Mouse (Mus musculus): ENCODE data around the gene Vamp8.

Vamp8 gene

DNA sequence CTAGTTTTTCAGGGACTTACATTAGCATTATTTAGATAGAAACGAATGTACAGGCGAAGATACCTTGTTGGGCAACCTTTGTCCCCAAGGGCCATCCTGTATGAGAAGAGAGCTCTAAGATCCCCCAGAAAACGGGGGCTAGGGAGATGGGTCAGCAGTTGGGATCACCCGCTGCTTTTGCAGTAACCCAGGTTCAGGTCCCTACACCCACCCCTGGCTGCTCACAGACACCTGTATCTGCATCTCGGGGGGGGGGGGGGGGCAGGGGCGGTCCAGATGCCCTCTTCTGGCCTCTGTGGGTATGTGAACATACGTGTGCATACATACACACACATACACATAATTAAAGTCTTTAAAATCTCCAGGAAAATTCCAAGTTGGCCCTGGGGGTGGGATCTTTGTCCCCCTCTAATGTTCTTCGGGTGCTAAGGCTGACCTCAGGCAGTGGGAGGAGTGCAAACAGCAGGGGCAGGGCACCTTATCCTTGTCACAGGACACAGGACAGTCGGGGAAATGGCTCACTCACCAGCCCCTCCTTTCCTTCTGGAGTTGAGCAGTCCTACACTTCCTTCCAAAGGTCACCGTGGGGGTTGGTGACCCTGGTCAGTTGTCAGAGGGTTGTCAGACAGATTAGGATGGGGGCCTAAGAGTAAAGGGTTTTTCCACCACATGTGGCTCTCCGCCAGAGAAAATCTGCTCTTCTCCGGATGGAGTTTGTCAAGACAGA, 455 bp upstream of the Vamp8 start:
- H3K27me3 ChIP-seq (ENCODE audit: insufficient read depth, low read length): peaks cover 21% of the 10 kb centered on the region
- no peaks in the 10 kb centered on the region for H3K9me3 ChIP-seq (ENCODE audit: low read length)
- peak overlapping the region; percentile 76 for H3K4me3 ChIP-seq (replicated peaks; ENCODE audit: low read length)
- no peaks in the 10 kb centered on the region for H3K36me3 ChIP-seq (ENCODE audit: insufficient read depth, low read length)
- TF ChIP-seq NANOG (IDR thresholded peaks at IDR 0.05; ENCODE audit: borderline replicate concordance, low read length): no peak
- H3K4me1 ChIP-seq (replicated peaks; ENCODE audit: low read depth, low read length): peaks cover 24% of the 10 kb centered on the region

DNA sequence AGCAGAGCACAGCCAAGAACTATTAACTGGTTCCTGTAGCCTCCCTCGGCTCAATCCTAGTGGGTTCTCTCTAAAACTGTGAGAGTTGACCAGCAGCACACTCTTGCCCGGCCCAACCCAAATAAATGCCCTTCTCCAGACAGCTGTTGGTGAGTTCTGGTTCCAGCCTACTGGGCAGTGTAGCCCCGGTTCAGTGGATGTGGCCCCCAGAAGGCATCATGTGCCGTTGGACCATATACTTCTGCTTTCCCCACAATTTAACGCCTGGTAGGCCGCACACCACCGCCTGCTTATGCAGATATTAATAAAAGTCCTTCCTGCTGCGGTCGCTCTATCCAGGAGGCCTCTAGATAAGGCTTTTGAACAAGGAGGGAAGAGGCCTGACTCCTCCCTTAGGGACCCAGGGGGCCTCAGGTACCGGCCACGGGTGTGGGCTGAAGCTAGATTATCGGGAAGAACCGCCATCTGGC, 997 bp downstream of the Vamp8 start:
- Histone ChIP-seq H3K4me3 (replicated peaks; ENCODE audit: low read length) (peak overlapping the region; percentile 76), H3K36me3 (ENCODE audit: insufficient read depth, low read length) (no peaks in the 10 kb centered on the region), H3K9me3 (ENCODE audit: low read length) (no peaks in the 10 kb centered on the region), H3K4me1 (replicated peaks; ENCODE audit: low read depth, low read length) (peaks cover 24% of the 10 kb centered on the region), H3K27me3 (ENCODE audit: insufficient read depth, low read length) (peaks cover 24% of the 10 kb centered on the region)
- TF ChIP-seq CTCF (conservative IDR thresholded peaks at IDR 0.05; ENCODE audit: low read length) (no peak), NANOG (IDR thresholded peaks at IDR 0.05; ENCODE audit: borderline replicate concordance, low read length) (no peak), POU5F1 (IDR thresholded peaks at IDR 0.05; ENCODE audit: borderline replicate concordance, low read length) (no peak)

DNA sequence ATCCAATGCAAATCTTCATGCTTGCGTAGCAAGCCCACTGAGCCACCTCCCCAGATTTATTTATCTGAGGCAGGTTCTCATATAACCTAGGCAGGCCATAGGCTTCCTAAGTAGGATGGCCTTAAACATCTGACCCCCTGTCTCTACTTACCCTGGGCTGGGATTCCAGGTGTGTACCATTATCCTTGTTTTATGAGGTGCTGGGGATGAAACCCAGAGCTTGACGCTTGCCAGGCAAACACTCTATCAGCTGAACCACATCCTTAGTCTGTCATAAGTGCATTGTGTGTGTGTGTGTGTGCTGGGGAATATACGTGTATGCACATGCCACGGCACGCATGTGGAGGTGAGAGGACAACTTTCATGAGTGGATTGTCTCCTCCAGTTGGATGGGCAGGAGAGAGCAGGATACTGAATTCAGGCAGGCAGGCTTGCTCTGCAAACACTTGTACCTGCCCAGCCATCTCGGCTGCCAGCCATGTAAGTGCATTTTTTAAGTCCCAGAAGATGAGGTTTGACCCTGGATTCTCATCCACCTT, 1.6 kb downstream of the Vamp8 start:
- no peak overlapping the region for H3K4me3 ChIP-seq (replicated peaks; ENCODE audit: low read length)
- H3K9me3 ChIP-seq (ENCODE audit: low read length): no peaks in the 10 kb centered on the region
- H3K36me3 ChIP-seq (ENCODE audit: insufficient read depth, low read length): no peaks in the 10 kb centered on the region
- peaks cover 24% of the 10 kb centered on the region for H3K4me1 ChIP-seq (replicated peaks; ENCODE audit: low read depth, low read length)
- no peak for TF ChIP-seq POU5F1 (IDR thresholded peaks at IDR 0.05; ENCODE audit: borderline replicate concordance, low read length)
- no peak for TF ChIP-seq NANOG (IDR thresholded peaks at IDR 0.05; ENCODE audit: borderline replicate concordance, low read length)
- no peak for TF ChIP-seq CTCF (conservative IDR thresholded peaks at IDR 0.05; ENCODE audit: low read length)
- H3K27me3 ChIP-seq (ENCODE audit: insufficient read depth, low read length): peaks cover 24% of the 10 kb centered on the region

DNA sequence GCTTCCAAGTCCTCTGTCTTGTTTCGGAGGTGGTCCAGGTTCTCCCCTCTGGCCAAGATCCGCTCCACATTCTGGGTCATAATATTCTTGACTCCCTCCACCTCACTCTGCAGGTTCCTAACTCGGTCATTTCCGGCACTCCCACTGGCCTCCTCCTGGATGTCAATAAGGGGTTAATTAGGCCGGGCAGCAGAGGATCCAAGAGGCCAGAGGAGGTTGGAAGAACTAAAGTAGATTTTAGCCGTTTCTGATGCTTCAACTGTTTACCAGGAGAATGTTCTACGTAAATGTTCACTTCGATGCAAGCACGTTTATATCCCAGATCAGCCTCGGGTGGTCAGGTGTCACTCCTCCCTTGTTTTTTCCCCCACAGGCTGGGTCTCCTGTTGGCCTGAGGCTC, 2.2 kb downstream of the Vamp8 start:
- Histone ChIP-seq H3K27me3 (ENCODE audit: insufficient read depth, low read length) (peaks cover 27% of the 10 kb centered on the region), H3K36me3 (ENCODE audit: insufficient read depth, low read length) (no peaks in the 10 kb centered on the region), H3K4me3 (replicated peaks; ENCODE audit: low read length) (no peak overlapping the region), H3K9me3 (ENCODE audit: low read length) (no peaks in the 10 kb centered on the region), H3K4me1 (replicated peaks; ENCODE audit: low read depth, low read length) (peaks cover 24% of the 10 kb centered on the region)
- TF ChIP-seq NANOG (IDR thresholded peaks at IDR 0.05; ENCODE audit: borderline replicate concordance, low read length) (no peak), CTCF (conservative IDR thresholded peaks at IDR 0.05; ENCODE audit: low read length) (no peak), POU5F1 (IDR thresholded peaks at IDR 0.05; ENCODE audit: borderline replicate concordance, low read length) (no peak)

DNA sequence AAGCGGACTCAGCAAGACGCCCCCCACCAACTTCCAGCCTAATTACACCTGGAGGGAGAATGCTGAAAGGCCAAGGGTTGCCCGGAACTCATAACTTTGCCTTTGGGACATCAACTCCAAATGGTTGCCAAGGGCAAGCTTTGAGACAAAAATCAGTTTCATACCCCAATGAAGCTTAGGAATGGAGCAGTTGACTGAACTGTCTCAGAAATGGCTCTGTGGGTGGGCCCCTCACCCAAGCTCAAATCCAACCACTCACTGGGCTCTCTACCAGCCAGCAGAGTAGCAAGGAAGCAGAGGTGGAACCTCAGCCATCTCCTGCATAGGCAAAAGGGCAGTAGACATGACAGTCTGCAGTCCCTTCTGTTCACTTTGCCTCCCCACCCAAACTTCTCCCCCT, 2.7 kb downstream of the Vamp8 start:
- peaks cover 24% of the 10 kb centered on the region for H3K4me1 ChIP-seq (replicated peaks; ENCODE audit: low read depth, low read length)
- H3K27me3 ChIP-seq (ENCODE audit: insufficient read depth, low read length): peaks cover 31% of the 10 kb centered on the region
- no peaks in the 10 kb centered on the region for H3K9me3 ChIP-seq (ENCODE audit: low read length)
- no peaks in the 10 kb centered on the region for H3K36me3 ChIP-seq (ENCODE audit: insufficient read depth, low read length)
- no peak for TF ChIP-seq POU5F1 (IDR thresholded peaks at IDR 0.05; ENCODE audit: borderline replicate concordance, low read length)
- TF ChIP-seq CTCF (conservative IDR thresholded peaks at IDR 0.05; ENCODE audit: low read length): no peak
- TF ChIP-seq NANOG (IDR thresholded peaks at IDR 0.05; ENCODE audit: borderline replicate concordance, low read length): no peak
- H3K4me3 ChIP-seq (replicated peaks; ENCODE audit: low read length): no peak overlapping the region

DNA sequence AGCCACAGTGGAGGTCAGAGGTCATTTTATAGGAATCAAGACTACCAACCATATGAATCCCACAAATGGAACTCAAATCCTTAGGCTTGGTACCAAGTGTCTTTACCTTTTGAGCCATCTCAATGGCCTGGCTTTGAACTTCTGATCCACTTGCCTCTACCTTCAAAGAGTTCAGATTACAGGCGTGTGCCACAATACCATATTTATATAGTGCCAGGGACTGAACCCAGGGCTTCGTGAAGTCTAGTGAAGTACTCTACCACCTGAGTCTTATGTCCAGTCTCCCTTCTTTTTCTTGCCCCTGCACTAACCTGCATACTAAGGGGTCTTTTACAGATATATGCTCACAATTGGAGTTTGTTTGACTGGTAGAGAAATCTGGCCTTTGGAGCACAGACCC, 3.9 kb downstream of the Vamp8 start:
- no peaks in the 10 kb centered on the region for H3K9me3 ChIP-seq (ENCODE audit: low read length)
- TF ChIP-seq POU5F1 (IDR thresholded peaks at IDR 0.05; ENCODE audit: borderline replicate concordance, low read length) (no peak), NANOG (IDR thresholded peaks at IDR 0.05; ENCODE audit: borderline replicate concordance, low read length) (no peak), CTCF (conservative IDR thresholded peaks at IDR 0.05; ENCODE audit: low read length) (no peak)
- H3K4me1 ChIP-seq (replicated peaks; ENCODE audit: low read depth, low read length): peaks cover 24% of the 10 kb centered on the region
- H3K36me3 ChIP-seq (ENCODE audit: insufficient read depth, low read length): no peaks in the 10 kb centered on the region
- peaks cover 40% of the 10 kb centered on the region for H3K27me3 ChIP-seq (ENCODE audit: insufficient read depth, low read length)
- no peak overlapping the region for H3K4me3 ChIP-seq (replicated peaks; ENCODE audit: low read length)

DNA sequence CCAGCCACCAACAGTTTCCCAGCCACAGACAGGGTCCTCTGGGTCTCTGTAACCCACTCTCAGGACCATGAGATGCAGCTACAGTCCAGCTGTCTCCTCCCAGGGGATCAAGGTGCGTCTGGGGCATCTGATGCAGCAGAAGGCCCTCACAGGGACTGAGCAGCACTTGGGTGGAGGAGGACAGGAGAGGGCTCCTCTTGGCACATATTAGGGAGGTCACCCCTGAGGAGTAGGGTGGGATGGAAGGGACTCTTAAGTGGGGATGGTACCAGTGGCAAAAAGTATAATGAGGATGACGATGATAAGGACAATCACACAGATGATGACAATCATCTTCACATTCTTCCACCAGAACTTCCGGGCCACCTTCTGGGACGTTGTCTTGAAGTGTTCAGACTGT, 5.2 kb downstream of the Vamp8 start:
- H3K4me1 ChIP-seq (replicated peaks; ENCODE audit: low read depth, low read length): peaks cover 13% of the 10 kb centered on the region
- H3K4me3 ChIP-seq (replicated peaks; ENCODE audit: low read length): no peak overlapping the region
- no peaks in the 10 kb centered on the region for H3K9me3 ChIP-seq (ENCODE audit: low read length)
- H3K27me3 ChIP-seq (ENCODE audit: insufficient read depth, low read length): peaks cover 52% of the 10 kb centered on the region
- TF ChIP-seq CTCF (conservative IDR thresholded peaks at IDR 0.05; ENCODE audit: low read length) (no peak), NANOG (IDR thresholded peaks at IDR 0.05; ENCODE audit: borderline replicate concordance, low read length) (no peak)
- H3K36me3 ChIP-seq (ENCODE audit: insufficient read depth, low read length): no peaks in the 10 kb centered on the region

DNA sequence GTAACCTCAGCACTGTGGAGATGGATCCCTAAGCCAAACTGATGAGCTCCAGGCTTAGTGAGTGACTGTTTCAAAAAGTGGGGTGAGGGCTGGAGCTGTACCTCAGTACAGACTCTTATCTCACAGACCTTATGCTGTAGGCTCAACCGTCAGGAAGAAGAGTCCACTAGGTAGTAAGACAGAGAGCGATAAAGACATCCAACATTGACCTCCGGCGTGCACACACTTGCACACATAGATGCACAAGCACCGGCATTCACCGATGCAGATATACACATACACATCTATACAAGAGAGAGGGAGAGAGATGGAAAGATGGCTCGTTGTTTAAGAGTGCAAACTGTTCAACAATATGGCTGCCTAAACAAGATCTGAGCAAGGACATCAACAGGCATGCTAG, 6.6 kb downstream of the Vamp8 start:
- H3K4me1 ChIP-seq (replicated peaks; ENCODE audit: low read depth, low read length): peaks cover 9% of the 10 kb centered on the region; the same call in 1 of the 2 replicates

More for the DNA sequence above, 6.6 kb downstream of the Vamp8 start:
- TF ChIP-seq POU5F1 (IDR thresholded peaks at IDR 0.05; ENCODE audit: borderline replicate concordance, low read length) (no peak), CTCF (conservative IDR thresholded peaks at IDR 0.05; ENCODE audit: low read length) (no peak), NANOG (IDR thresholded peaks at IDR 0.05; ENCODE audit: borderline replicate concordance, low read length) (no peak)
- Histone ChIP-seq H3K9me3 (ENCODE audit: low read length) (no peaks in the 10 kb centered on the region), H3K27me3 (ENCODE audit: insufficient read depth, low read length) (peaks cover 58% of the 10 kb centered on the region), H3K4me3 (replicated peaks; ENCODE audit: low read length) (no peak overlapping the region), H3K36me3 (ENCODE audit: insufficient read depth, low read length) (no peaks in the 10 kb centered on the region)

All from E14TG2a.4 (cell line).